Mouse (Mus musculus) midbrain, embryonic 14.5 days (tissue): ENCODE results near the gene Gm20388. TPM values are rescaled to one million over a fixed set of nuclear protein-coding genes. Genes with fewer than 3 reads are reported as not detected.
A peak's percentile ranks its signal among the peaks of the same experiment; 100 is the strongest.

Source experiments
- ATAC-seq: fragments of 200-750 bp; cut with Nextera tagmentation; 2 replicates; pipeline ENCODE4 v1.8.0; 2017; ENCODE audit warnings: moderate number of reproducible peaks, moderate library complexity; ENCODE audit not compliant: low FRiP score, low TSS enrichment
- DNase-seq: peaks from one replicate; pipeline ENCODE4 v3.0.0-alpha.2; 2015
- H3K27ac ChIP-seq: fragments of 300-500 bp; sonication (generic); replicated peaks from 2 replicates; pipeline ENCODE4 v1.5.1; 2014; ENCODE audit warnings: mild to moderate bottlenecking, low read depth, low read length, moderate library complexity
- H3K27me3 ChIP-seq: fragments of 300-500 bp; sonication (generic); 2 replicates; pipeline ENCODE4 v1.6.1; 2014; ENCODE audit warnings: low read length, control low read depth, mixed read lengths; ENCODE audit not compliant: control insufficient read depth, insufficient read depth
- H3K36me3 ChIP-seq: fragments of 300-500 bp; sonication (generic); 2 replicates; pipeline ENCODE4 v1.6.1; 2014; ENCODE audit warnings: low read length, control low read depth; ENCODE audit not compliant: control insufficient read depth, insufficient read depth
- H3K4me1 ChIP-seq: fragments of 300-500 bp; sonication (generic); 2 replicates; pipeline ENCODE4 v1.6.1; 2014; ENCODE audit warnings: mild to moderate bottlenecking, antibody characterized with exemption, low read length, control low read depth; ENCODE audit not compliant: control insufficient read depth, insufficient read depth
- H3K4me2 ChIP-seq: fragments of 300-500 bp; sonication (generic); 2 replicates; pipeline ENCODE4 v1.6.1; 2014; ENCODE audit warnings: mild to moderate bottlenecking, low read length, moderate library complexity
- H3K4me3 ChIP-seq: fragments of 300-500 bp; sonication (generic); replicated peaks from 2 replicates; pipeline ENCODE4 v1.5.1; 2014; ENCODE audit warnings: low read depth, low read length
- H3K9ac ChIP-seq: fragments of 300-500 bp; sonication (generic); replicated peaks from 2 replicates; pipeline ENCODE4 v1.6.1; 2014; ENCODE audit warnings: mild to moderate bottlenecking, low read length, moderate library complexity
- H3K9me3 ChIP-seq: fragments of 300-500 bp; sonication (generic); 2 replicates; pipeline ENCODE4 v1.6.1; 2016; ENCODE audit warnings: low read length, control low read depth, mixed read lengths; ENCODE audit not compliant: control insufficient read depth
- WGBS: fragments of 180-500 bp; shearing (Covaris S2); extraction: QIAGEN DNeasy Blood & Tissue Kit; methylation state at CpG from one replicate; pipeline ENCODE4 v1.1.7; 2014; 5-methylcytosine and 5-hydroxymethylcytosine counted together
- polyA plus RNA-seq: library from polyadenylated mRNA; unstranded; fragments of >200 nt; fragmentation: Nextera tagmentation; extraction: Ambion mirVana; gene quantifications from 2 replicates; pipeline ENCODE4 v1.2.1, GENCODE M21; 2014

Gene Gm20388
- polyA plus RNA-seq, 1 experiment from 2014 or later = 4.1 TPM

DNA sequence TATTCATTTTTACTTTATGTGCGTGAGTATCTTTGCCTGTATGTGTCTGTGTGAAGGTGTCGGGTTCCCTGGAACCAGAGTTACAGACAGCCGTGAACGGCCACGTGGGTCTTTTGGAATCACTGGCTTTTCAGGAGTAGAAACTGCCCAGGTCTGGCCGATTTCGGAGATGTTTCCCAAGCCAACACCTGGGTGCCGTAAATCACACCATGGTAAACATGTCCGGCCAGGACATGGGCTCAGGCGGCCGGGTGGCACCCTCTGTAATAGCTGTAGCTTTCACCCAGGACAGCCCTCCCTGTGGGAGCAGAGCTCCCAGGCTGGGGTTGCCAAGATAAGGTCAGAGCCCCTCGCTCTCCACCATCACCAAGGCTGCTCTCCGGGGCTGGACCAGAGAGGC lies 974.2 kb downstream of the Gm20388 start:
- DNase-seq = no peak
- H3K27ac ChIP-seq = no peak overlapping the region
- peaks cover 69% of the 10 kb centered on the region for H3K27me3 ChIP-seq
- WGBS = 58% methylated on average over 13 of the region's 13 CpGs
- H3K4me2 ChIP-seq = no peak overlapping the region
- no peak overlapping the region for H3K9ac ChIP-seq
- ATAC-seq = no peak
- H3K9me3 ChIP-seq = no peaks in the 10 kb centered on the region
- no peak overlapping the region for H3K4me3 ChIP-seq
- H3K36me3 ChIP-seq = no peaks in the 10 kb centered on the region
- H3K4me1 ChIP-seq = no peaks in the 10 kb centered on the region

GRCm38 (mm10) chr8:120887254-120887653 lies 976.6 kb downstream of the Gm20388 start:
- no peak overlapping the region for H3K4me3 ChIP-seq
- no peak for ATAC-seq
- H3K4me2 ChIP-seq = no peak overlapping the region
- H3K9ac ChIP-seq = no peak overlapping the region
- 12% methylated on average over 10 of the region's 10 CpGs for WGBS
- H3K27ac ChIP-seq = no peak overlapping the region
- DNase-seq = no peak
- H3K27me3 ChIP-seq = peaks cover 71% of the 10 kb centered on the region
- H3K36me3 ChIP-seq = no peaks in the 10 kb centered on the region
- H3K9me3 ChIP-seq = no peaks in the 10 kb centered on the region
- peaks cover 4% of the 10 kb centered on the region; the same call in 1 of the 2 replicates for H3K4me1 ChIP-seq

DNA sequence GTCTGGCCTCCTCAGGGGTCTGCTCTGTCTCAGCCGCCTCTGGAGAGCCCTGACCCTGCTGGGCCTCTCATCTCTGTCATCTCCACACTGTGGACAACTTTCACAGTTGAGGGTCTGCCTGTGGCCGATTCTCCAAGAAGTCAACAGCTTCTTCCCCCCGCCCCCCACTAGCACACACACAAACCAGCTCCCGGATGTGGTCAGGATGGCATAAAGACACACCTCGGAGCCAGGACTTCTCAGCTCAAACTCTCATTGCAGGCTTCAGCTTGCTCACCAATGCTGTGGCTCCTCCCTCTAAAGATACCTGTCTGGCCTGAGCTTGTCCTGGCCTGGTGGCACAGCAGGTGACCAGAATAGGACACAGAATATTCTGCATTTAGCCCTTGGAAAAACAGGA lies 977.4 kb downstream of the Gm20388 start:
- Histone ChIP-seq H3K27ac (no peak overlapping the region), H3K4me3 (no peak overlapping the region), H3K36me3 (no peaks in the 10 kb centered on the region), H3K9ac (no peak overlapping the region), H3K4me2 (no peak overlapping the region), H3K27me3 (peaks cover 78% of the 10 kb centered on the region), H3K4me1 (peaks cover 4% of the 10 kb centered on the region; the same call in 1 of the 2 replicates), H3K9me3 (no peaks in the 10 kb centered on the region)
- DNase-seq (no peak), ATAC-seq (no peak)
- WGBS = 54% methylated on average over 5 of the region's 5 CpGs

DNA sequence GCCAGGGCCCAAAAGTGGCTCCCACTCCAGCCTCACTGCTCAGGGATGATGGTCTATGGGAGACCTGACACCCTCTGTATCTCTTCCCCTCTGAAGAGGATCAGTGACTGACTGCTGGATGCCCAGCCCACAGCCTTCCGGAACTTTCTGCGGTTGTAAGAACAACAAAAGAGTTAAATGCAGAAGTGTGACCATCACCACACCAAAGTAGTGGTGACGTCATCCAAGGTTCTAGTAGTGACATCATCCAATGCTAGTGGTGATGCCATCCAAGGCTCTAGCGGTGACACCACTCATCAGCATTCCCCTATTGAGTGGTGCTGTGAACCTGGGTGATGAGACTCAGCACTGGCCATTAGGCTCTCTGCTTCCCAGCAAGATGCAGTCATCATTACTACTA lies 978.5 kb downstream of the Gm20388 start:
- no peak for ATAC-seq
- WGBS = 90% methylated on average over 4 of the region's 4 CpGs
- H3K27ac ChIP-seq = no peak overlapping the region
- H3K36me3 ChIP-seq = no peaks in the 10 kb centered on the region
- peaks cover 4% of the 10 kb centered on the region; the same call in 1 of the 2 replicates for H3K4me1 ChIP-seq
- H3K4me3 ChIP-seq = no peak overlapping the region
- DNase-seq = no peak
- H3K27me3 ChIP-seq = peaks cover 84% of the 10 kb centered on the region
- H3K9me3 ChIP-seq = no peaks in the 10 kb centered on the region
- H3K9ac ChIP-seq = no peak overlapping the region
- no peak overlapping the region for H3K4me2 ChIP-seq

DNA sequence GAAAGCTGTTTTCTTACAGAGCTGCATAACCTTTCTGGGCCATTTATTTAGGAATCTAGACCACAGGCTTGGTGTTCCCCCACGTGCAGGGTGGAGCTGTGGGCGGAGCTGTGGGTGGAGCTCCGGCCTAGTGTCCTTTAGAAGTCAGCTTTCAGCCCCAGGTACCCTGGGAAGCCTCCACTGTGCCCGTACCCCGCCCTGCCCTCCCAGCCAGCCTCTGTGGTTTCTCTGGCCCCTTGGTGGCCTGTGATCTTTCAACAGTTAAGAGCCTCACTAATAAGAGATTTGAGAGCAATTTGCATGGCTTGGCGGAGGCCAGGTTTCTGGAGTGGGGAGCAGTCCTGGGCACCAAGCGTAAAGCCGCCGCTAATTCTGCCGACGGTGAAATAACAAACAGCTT lies 979.4 kb downstream of the Gm20388 start:
- ATAC-seq (no peak), DNase-seq (no peak)
- H3K4me3 ChIP-seq = no peak overlapping the region
- H3K27me3 ChIP-seq = peaks cover 84% of the 10 kb centered on the region
- 2% methylated on average over 11 of the region's 11 CpGs for WGBS
- no peak overlapping the region for H3K27ac ChIP-seq
- H3K4me2 ChIP-seq = 0 out of 2 replicates have a peak overlapping the region, but pooled peaks have one; percentile 6
- no peaks in the 10 kb centered on the region for H3K9me3 ChIP-seq
- no peak overlapping the region for H3K9ac ChIP-seq
- peaks cover 7% of the 10 kb centered on the region; the same call in 1 of the 2 replicates for H3K4me1 ChIP-seq
- no peaks in the 10 kb centered on the region for H3K36me3 ChIP-seq

GRCm38 (mm10) chr8:120895009-120895408 lies 984.4 kb downstream of the Gm20388 start:
- Histone ChIP-seq H3K4me3 (no peak overlapping the region), H3K9ac (no peak overlapping the region), H3K27ac (no peak overlapping the region), H3K4me2 (no peak overlapping the region), H3K27me3 (peaks cover 45% of the 10 kb centered on the region), H3K4me1 (peaks cover 12% of the 10 kb centered on the region; the same call in 1 of the 2 replicates), H3K36me3 (no peaks in the 10 kb centered on the region), H3K9me3 (no peaks in the 10 kb centered on the region)
- 1% methylated on average over 4 of the region's 4 CpGs for WGBS
- ATAC-seq (no peak), DNase-seq (no peak)

- DNase-seq (peak; percentile 62), ATAC-seq (no peak)
- Histone ChIP-seq H3K4me3 (peak overlapping the region; percentile 18; the same call in 1 of the 2 replicates), H3K9me3 (no peaks in the 10 kb centered on the region), H3K27me3 (peaks cover 41% of the 10 kb centered on the region), H3K4me1 (peaks cover 8% of the 10 kb centered on the region; the same call in 1 of the 2 replicates), H3K27ac (no peak overlapping the region), H3K36me3 (no peaks in the 10 kb centered on the region), H3K4me2 (peak overlapping the region; percentile 51), H3K9ac (peak overlapping the region; percentile 18)
- 2% methylated on average over 13 of the region's 13 CpGs for WGBS
Measured at GRCm38 (mm10) chr8:120895600-120895999, 985.0 kb downstream of the Gm20388 start.

DNA sequence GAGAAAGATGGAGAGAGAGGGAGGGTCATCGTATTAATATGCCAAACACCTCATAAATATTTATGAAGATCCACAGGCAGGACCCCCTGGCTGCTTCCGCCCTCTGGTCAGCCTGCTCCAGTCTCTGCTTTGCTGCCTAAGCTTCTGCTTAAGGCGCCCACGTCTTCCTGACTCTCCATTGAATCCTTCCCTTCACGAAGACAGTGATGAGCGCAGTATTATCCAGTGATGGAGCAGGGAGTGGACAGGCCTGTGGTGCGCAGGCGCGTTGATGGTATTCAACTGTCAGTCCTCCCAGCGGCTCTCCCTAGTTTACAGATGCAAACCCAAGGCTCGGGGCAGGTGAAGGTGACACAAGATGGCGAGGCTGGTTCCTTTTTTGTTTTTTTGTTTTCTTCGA lies 985.6 kb downstream of the Gm20388 start:
- ATAC-seq = no peak; the same call in 1 of the 2 replicates
- H3K4me1 ChIP-seq = peaks cover 8% of the 10 kb centered on the region; the same call in 1 of the 2 replicates
- peak overlapping the region; percentile 51 for H3K4me2 ChIP-seq
- DNase-seq = peak; percentile 67
- 22% methylated on average over 13 of the region's 13 CpGs for WGBS
- H3K27ac ChIP-seq = no peak overlapping the region
- H3K9me3 ChIP-seq = no peaks in the 10 kb centered on the region
- peak overlapping the region; percentile 18 for H3K9ac ChIP-seq
- H3K4me3 ChIP-seq = peak overlapping the region; percentile 18; the same call in 1 of the 2 replicates
- H3K36me3 ChIP-seq = no peaks in the 10 kb centered on the region
- peaks cover 41% of the 10 kb centered on the region for H3K27me3 ChIP-seq

- peaks cover 28% of the 10 kb centered on the region for H3K27me3 ChIP-seq
- H3K27ac ChIP-seq = no peak overlapping the region
- peaks cover 8% of the 10 kb centered on the region; the same call in 1 of the 2 replicates for H3K4me1 ChIP-seq
- no peak for DNase-seq
- no peak overlapping the region for H3K4me3 ChIP-seq
- WGBS = 49% methylated on average over 4 of the region's 4 CpGs
- H3K36me3 ChIP-seq = no peaks in the 10 kb centered on the region
- ATAC-seq = no peak
- H3K9me3 ChIP-seq = no peaks in the 10 kb centered on the region
- no peak overlapping the region for H3K4me2 ChIP-seq
- H3K9ac ChIP-seq = no peak overlapping the region
Measured at GRCm38 (mm10) chr8:120898008-120898407, 987.4 kb downstream of the Gm20388 start.
